Mouse (Mus musculus) lung, postnatal 0 days (tissue): ENCODE data around the gene Nabp1.

Experiments used
- CTCF ChIP-seq: IDR thresholded peaks from 2 replicates; pipeline ENCODE4 v1.5.1; 2016; ENCODE audit warnings: antibody characterized with exemption, mild to moderate bottlenecking
- EP300 ChIP-seq: IDR thresholded peaks from 2 replicates; pipeline ENCODE4 v1.6.1; 2016; ENCODE audit warnings: antibody characterized with exemption, mild to moderate bottlenecking, control low read depth

DNA sequence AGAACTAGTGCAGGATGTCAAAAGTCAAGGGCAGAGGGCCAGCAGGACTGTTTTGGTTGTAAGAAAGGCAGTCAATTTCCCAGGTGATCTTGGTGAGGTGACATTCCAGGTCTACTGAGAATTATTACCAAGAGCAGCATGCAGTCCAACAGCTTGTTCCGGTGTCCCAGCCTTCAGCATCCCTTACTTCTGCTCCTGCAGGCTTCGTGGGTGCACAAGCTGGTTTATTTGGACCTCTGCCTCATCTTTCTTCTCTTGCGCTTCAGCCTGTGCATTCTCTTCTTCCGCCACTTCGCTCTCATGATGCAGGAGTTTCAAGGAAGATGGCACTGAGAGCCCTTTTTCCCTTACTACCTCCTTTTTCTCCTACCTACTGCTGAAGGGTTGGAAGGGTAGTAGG lies 15.2 kb downstream of the Nabp1 start:
- no peak for TF ChIP-seq CTCF
- no peak for TF ChIP-seq EP300
